In the genomic region with DNA sequence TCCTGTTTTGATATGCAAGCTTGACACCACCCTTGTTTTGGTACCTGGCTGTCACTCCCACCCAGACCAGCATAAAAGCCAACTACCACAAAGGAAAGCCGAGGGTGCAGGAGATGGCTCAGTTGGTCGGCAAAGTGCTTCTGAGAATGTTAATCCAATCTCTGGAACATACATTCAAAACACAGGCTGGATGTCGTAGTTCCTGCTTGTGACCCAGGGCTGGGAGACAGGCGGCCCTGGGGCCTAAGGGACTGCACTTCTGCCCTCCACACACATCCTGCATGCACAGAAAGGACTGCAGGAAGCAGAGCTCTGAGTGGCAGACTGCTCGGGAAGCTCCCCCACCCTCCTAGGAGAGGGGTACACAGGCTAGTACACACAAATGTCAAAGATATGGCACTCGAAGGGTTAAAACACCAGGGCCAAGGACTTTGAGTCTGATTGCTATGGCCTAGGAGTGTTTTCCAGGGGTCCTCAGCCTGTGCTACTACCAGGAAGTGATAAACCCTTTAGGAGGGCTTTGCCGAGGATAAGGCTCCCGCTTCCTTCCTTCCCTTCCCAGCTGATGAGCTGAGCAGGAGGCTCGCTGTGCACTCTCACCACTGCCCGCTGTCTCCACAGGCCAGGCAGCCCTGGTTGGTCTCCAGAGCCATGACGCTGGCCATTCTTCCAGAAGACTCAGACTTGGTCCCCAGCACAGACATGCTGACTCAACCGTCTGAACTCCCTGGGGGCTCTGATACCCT, we compare ENCODE assay signal across 10 mouse cellular contexts. TPM values are rescaled to one million over a fixed set of nuclear protein-coding genes. Genes with fewer than 3 reads are reported as not detected.
DNase-seq lines count a peak whose midpoint lies in the region; ATAC-seq and TF ChIP-seq lines count a peak whose summit lies in the region.
"Had no signal": no experiment of that assay in that cellular context is flagged by ENCODE, and none has a peak within 500 bp of the region (broad histone marks: within the 10 kb centered on the region; RNA-seq: fewer than 3 reads in every experiment).

No protein-coding gene starts in this region.

- no peak overlapping the region for H3K4me2 ChIP-seq in kidney, embryonic 15.5 days
- no peak overlapping the region for H3K4me2 ChIP-seq in stomach, embryonic 14.5 days (replicated peaks; ENCODE audit: low read depth, low read length)
- H3K4me2 ChIP-seq in stomach, postnatal 0 days (replicated peaks; ENCODE audit: low read depth), result no peak overlapping the region
- no peak overlapping the region for H3K4me2 ChIP-seq in stomach, embryonic 16.5 days (ENCODE audit: low read depth, low read length)
- H3K4me2 ChIP-seq: midbrain, embryonic 12.5 days had no signal

- H3K36me3 ChIP-seq in kidney, embryonic 15.5 days, result 0 out of 2 replicates have a peak, but pooled peaks cover 2% of the 10 kb centered on the region
- H3K36me3 ChIP-seq in stomach, embryonic 14.5 days (ENCODE audit: control insufficient read depth, insufficient read depth, low read length), result no peaks in the 10 kb centered on the region
- H3K36me3 ChIP-seq in stomach, postnatal 0 days (ENCODE audit: control insufficient read depth, insufficient read depth, low read length), result no peaks in the 10 kb centered on the region
- H3K36me3 ChIP-seq in stomach, embryonic 16.5 days (ENCODE audit: control insufficient read depth, insufficient read depth, low read length), result no peaks in the 10 kb centered on the region
- H3K36me3 ChIP-seq: midbrain, embryonic 12.5 days had no signal

- H3K9ac ChIP-seq in kidney, embryonic 15.5 days, result no peak overlapping the region
- no peak overlapping the region for H3K9ac ChIP-seq in stomach, embryonic 14.5 days (replicated peaks; ENCODE audit: low read depth, low read length)
- no peak overlapping the region for H3K9ac ChIP-seq in stomach, postnatal 0 days (ENCODE audit: low read length)
- H3K9ac ChIP-seq in stomach, embryonic 16.5 days (ENCODE audit: low read length), result 0 out of 2 replicates have a peak overlapping the region, but pooled peaks have one; percentile 24
- H3K9ac ChIP-seq: midbrain, embryonic 12.5 days had no signal

- WGBS in kidney, embryonic 15.5 days, result 62% methylated on average over 12 of the region's 12 CpGs
- 67% methylated on average over 12 of the region's 12 CpGs for WGBS in stomach, embryonic 14.5 days
- WGBS in stomach, postnatal 0 days, result 71% methylated on average over 12 of the region's 12 CpGs
- 63% methylated on average over 12 of the region's 12 CpGs for WGBS in stomach, embryonic 16.5 days

- no peak for DNase-seq in kidney, adult 8-10 months
- DNase-seq in stomach, postnatal 0 days (ENCODE audit: low spot score), result no peak
- peak; percentile 44 for DNase-seq in heart, postnatal 4 days
- no peak for DNase-seq in adrenal gland, postnatal 10 days
- no peak for DNase-seq in thymus, postnatal 10 days (ENCODE audit: low spot score in 2 of 2)
- DNase-seq: cerebellum, postnatal 14 days had no signal

- no peaks in the 10 kb centered on the region for H3K9me3 ChIP-seq in kidney, embryonic 15.5 days (replicated peaks)
- H3K9me3 ChIP-seq in stomach, embryonic 14.5 days (ENCODE audit: control insufficient read depth, low read depth, low read length), result no peaks in the 10 kb centered on the region
- no peaks in the 10 kb centered on the region for H3K9me3 ChIP-seq in stomach, postnatal 0 days (ENCODE audit: control insufficient read depth, low read length)
- H3K9me3 ChIP-seq in stomach, embryonic 16.5 days (replicated peaks; ENCODE audit: control insufficient read depth, low read length), result no peaks in the 10 kb centered on the region
- H3K9me3 ChIP-seq: midbrain, embryonic 12.5 days had no signal

- H3K4me1 ChIP-seq in kidney, embryonic 15.5 days, result peaks cover 46% of the 10 kb centered on the region
- H3K4me1 ChIP-seq in stomach, embryonic 14.5 days (ENCODE audit: control insufficient read depth, insufficient read depth, low read length), result peaks cover 20% of the 10 kb centered on the region; the same call in 1 of the 2 replicates
- H3K4me1 ChIP-seq in stomach, postnatal 0 days (replicated peaks; ENCODE audit: control insufficient read depth, insufficient read depth), result peaks cover 3% of the 10 kb centered on the region
- H3K4me1 ChIP-seq in stomach, embryonic 16.5 days (ENCODE audit: control insufficient read depth, insufficient read depth, low read length), result peaks cover 31% of the 10 kb centered on the region

- TF ChIP-seq EP300 in stomach, postnatal 0 days (optimal IDR thresholded peaks at IDR 0.05), result no peak

- H3K27me3 ChIP-seq in kidney, embryonic 15.5 days, result no peaks in the 10 kb centered on the region
- H3K27me3 ChIP-seq in stomach, embryonic 14.5 days (ENCODE audit: control insufficient read depth, insufficient read depth, low read length), result no peaks in the 10 kb centered on the region
- H3K27me3 ChIP-seq in stomach, postnatal 0 days (ENCODE audit: control insufficient read depth, insufficient read depth, low read length), result no peaks in the 10 kb centered on the region
- no peaks in the 10 kb centered on the region for H3K27me3 ChIP-seq in stomach, embryonic 16.5 days (ENCODE audit: control insufficient read depth, insufficient read depth, low read length)
- H3K27me3 ChIP-seq: midbrain, embryonic 12.5 days had no signal

- H3K27ac ChIP-seq in kidney, embryonic 15.5 days, result peak overlapping the region; percentile 34
- H3K27ac ChIP-seq in stomach, embryonic 14.5 days (ENCODE audit: low read length), result 0 out of 2 replicates have a peak overlapping the region, but pooled peaks have one; percentile 11
- no peak overlapping the region for H3K27ac ChIP-seq in stomach, postnatal 0 days (replicated peaks)
- no peak overlapping the region for H3K27ac ChIP-seq in stomach, embryonic 16.5 days (ENCODE audit: low read length)
- H3K27ac ChIP-seq: midbrain, embryonic 12.5 days had no signal

- no peak for ATAC-seq in kidney, embryonic 15.5 days (replicated peaks; ENCODE audit: low FRiP score)
- no peak for ATAC-seq in stomach, embryonic 14.5 days (ENCODE audit: insufficient number of reproducible peaks, insufficient read depth, low FRiP score, low read depth)
- ATAC-seq in stomach, postnatal 0 days (ENCODE audit: low FRiP score, low TSS enrichment), result no peak
- no peak for ATAC-seq in stomach, embryonic 16.5 days (ENCODE audit: insufficient read depth, low FRiP score)

- H3K4me3 ChIP-seq in kidney, embryonic 15.5 days (replicated peaks), result no peak overlapping the region
- no peak overlapping the region for H3K4me3 ChIP-seq in stomach, embryonic 14.5 days (ENCODE audit: low read depth, low read length)
- no peak overlapping the region for H3K4me3 ChIP-seq in stomach, postnatal 0 days (ENCODE audit: low read depth, low read length)
- H3K4me3 ChIP-seq in stomach, embryonic 16.5 days (replicated peaks; ENCODE audit: low read length), result no peak overlapping the region
- H3K4me3 ChIP-seq: midbrain, embryonic 12.5 days had no signal

- TF ChIP-seq CTCF in stomach, postnatal 0 days (IDR thresholded peaks at IDR 0.05; ENCODE audit: low read depth), result no peak

RNA-seq across cellular contexts. Expression of a gene that starts 58.0 kb away (rescaled TPM):
- 24.8 and 27.1 TPM in 2 replicates for polyA plus RNA-seq in kidney, embryonic 15.5 days (2015; fragmentation: Nextera tagmentation; extraction: Ambion mirVana)
- 28.3 and 29.2 TPM in 2 replicates for polyA plus RNA-seq in stomach, embryonic 14.5 days (2014; fragmentation: Nextera tagmentation; extraction: Ambion mirVana)
- 44.8 and 49.4 TPM in 2 replicates for polyA plus RNA-seq in stomach, postnatal 0 days (2015; fragmentation: Nextera tagmentation; extraction: Ambion mirVana)
- total RNA-seq in heart, postnatal 4 days (2021), result 10 to 100 TPM; 10.3 to 10.8 TPM
- 55.9 and 73.5 TPM in 2 replicates for polyA plus RNA-seq in stomach, embryonic 16.5 days (2015; fragmentation: Nextera tagmentation; extraction: Ambion mirVana)
- total RNA-seq in adrenal gland, postnatal 10 days (2021), result 10 to 100 TPM; 15.2 to 20.7 TPM

Comparison
In these comparisons a context has a peak if more than half of its experiments do, and no peak if none do; other contexts are left out.
1. H3K27ac ChIP-seq: peak in kidney, embryonic 15.5 days (single experiment) and stomach, embryonic 14.5 days (single experiment); none in stomach, postnatal 0 days (single experiment) and stomach, embryonic 16.5 days (single experiment).